Mouse (Mus musculus) lung, embryonic 15.5 days (tissue): ENCODE results near the gene D8Ertd738e. TPM values are rescaled to one million over a fixed set of nuclear protein-coding genes. Genes with fewer than 3 reads are reported as not detected.
A peak's percentile ranks its signal among the peaks of the same experiment; 100 is the strongest.

Experiments
- ATAC-seq: fragments of 200-750 bp; cut with Nextera tagmentation; 2 replicates; pipeline ENCODE4 v1.8.0; 2017; ENCODE audit warnings: moderate number of reproducible peaks, borderline replicate concordance; ENCODE audit not compliant: low FRiP score, low TSS enrichment; ENCODE audit errors: extremely low read depth
- H3K27ac ChIP-seq: fragments of 300-500 bp; sonication (generic); 2 replicates; pipeline ENCODE4 v1.5.1; 2015; ENCODE audit warnings: moderate library complexity, mild to moderate bottlenecking, inconsistent platforms
- H3K27me3 ChIP-seq: fragments of 300-500 bp; sonication (generic); 2 replicates; pipeline ENCODE4 v1.6.1; 2015; ENCODE audit warnings: inconsistent platforms
- H3K36me3 ChIP-seq: fragments of 300-500 bp; sonication (generic); 2 replicates; pipeline ENCODE4 v1.6.1; 2015; ENCODE audit warnings: inconsistent platforms
- H3K4me1 ChIP-seq: fragments of 300-500 bp; sonication (generic); 2 replicates; pipeline ENCODE4 v1.6.1; 2015; ENCODE audit warnings: inconsistent platforms
- H3K4me2 ChIP-seq: fragments of 300-500 bp; sonication (generic); 2 replicates; pipeline ENCODE4 v1.6.1; 2015; ENCODE audit warnings: inconsistent platforms, mild to moderate bottlenecking, moderate library complexity
- H3K4me3 ChIP-seq: fragments of 300-500 bp; sonication (generic); 2 replicates; pipeline ENCODE4 v1.5.1; 2015; ENCODE audit warnings: mild to moderate bottlenecking, inconsistent platforms
- H3K9ac ChIP-seq: fragments of 300-500 bp; sonication (generic); 2 replicates; pipeline ENCODE4 v1.6.1; 2015; ENCODE audit warnings: inconsistent platforms
- H3K9me3 ChIP-seq: fragments of 300-500 bp; sonication (generic); 2 replicates; pipeline ENCODE4 v1.6.1; 2016; ENCODE audit warnings: inconsistent platforms
- WGBS: fragments of 180-500 bp; shearing (Covaris S2); methylation state at CpG from one replicate; pipeline ENCODE4 v1.1.7; 2015; 5-methylcytosine and 5-hydroxymethylcytosine counted together
- polyA plus RNA-seq: library from polyadenylated mRNA; unstranded; fragments of >200 nt; fragmentation: Nextera tagmentation; extraction: Ambion mirVana; gene quantifications from 2 replicates; pipeline ENCODE4 v1.2.1, GENCODE M21; 2015

D8Ertd738e gene
- polyA plus RNA-seq, 1 experiment from 2014 or later, result 320 TPM

DNA sequence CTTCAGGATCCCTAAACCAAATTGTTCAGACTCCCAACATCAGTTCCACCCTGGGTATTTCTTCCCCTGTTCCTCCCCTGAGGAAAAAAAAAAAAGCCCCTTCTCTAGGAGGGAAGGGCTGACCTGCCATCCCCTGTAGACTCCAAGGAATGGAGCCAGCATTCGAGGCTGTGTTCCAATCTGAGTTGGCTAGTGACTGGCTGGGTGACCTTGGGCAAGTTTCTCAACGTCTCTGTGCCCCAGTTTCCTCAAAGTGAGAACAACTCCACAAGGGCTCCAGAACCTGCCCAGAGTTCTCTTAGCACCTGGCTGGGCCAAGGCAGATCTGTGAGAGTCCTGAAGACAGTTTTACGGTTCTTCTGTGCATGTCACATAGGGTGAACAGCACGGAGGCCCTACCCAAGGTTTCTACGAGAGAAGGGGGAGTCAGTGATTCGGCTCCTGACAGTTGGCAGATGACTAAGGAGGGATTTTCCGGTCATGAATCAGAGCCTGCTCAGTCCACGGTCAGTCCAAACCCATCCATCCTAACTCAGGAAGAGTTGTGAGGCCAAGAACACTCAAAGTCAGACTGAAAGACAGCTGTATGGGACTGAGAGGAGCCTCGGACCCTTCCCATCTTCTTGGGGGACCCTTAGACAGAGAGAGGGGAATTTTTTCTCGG is 13.6 kb downstream of the D8Ertd738e start:
- Histone ChIP-seq H3K36me3 (peaks cover 22% of the 10 kb centered on the region; the same call in 1 of the 2 replicates), H3K27ac (peak overlapping the region; percentile 64), H3K9me3 (no peaks in the 10 kb centered on the region), H3K9ac (peak overlapping the region; percentile 91), H3K27me3 (no peaks in the 10 kb centered on the region), H3K4me2 (peak overlapping the region; percentile 78), H3K4me3 (peak overlapping the region; percentile 85), H3K4me1 (peaks cover 20% of the 10 kb centered on the region)
- ATAC-seq, result no peak
- 17% methylated on average over 10 of the region's 10 CpGs for WGBS

DNA sequence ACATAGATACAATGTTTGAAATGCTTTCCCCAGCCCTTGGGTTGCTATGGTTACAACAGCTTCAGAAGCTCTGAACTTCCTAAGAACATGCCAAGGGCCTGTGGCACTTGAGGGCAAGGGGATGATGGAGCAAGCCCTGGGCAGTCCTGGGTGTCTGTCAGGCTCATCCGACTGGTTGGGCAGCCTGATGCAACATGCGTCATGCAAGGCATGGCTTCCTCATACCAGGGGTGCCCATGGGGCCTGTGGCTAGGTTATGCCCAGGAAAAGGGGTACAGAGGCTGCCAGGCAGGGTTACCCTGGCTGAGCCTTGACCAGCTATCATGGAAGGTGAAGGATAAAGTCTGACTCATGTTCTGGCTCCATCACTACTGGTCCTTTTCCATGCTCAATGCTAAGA is 16.5 kb downstream of the D8Ertd738e start:
- Histone ChIP-seq H3K4me3 (no peak overlapping the region), H3K9ac (no peak overlapping the region), H3K27ac (no peak overlapping the region), H3K36me3 (peaks cover 49% of the 10 kb centered on the region), H3K9me3 (no peaks in the 10 kb centered on the region), H3K27me3 (no peaks in the 10 kb centered on the region), H3K4me2 (no peak overlapping the region), H3K4me1 (peaks cover 19% of the 10 kb centered on the region)
- ATAC-seq, result no peak
- 79% methylated on average over 2 of the region's 2 CpGs for WGBS

DNA sequence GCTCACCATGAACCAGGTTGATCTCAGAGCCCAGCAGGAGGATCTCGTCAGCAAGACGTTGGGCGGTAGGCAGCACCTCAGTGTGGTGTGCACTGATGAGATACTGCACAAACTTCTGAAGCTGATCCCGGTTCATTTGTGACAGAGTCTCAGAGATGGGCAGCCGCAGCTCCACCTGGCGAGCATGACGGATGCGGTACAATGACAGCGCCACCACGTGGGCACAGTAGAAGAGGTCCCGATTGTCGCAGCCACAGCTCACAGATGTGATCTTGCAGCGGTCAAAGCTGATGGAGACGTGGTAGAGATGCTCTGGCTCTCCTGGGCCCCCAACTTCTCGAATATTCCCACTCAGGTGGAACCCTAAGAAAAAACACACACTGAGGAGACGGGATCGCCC is 18.8 kb downstream of the D8Ertd738e start:
- Histone ChIP-seq H3K4me1 (peaks cover 7% of the 10 kb centered on the region), H3K9ac (no peak overlapping the region), H3K4me3 (no peak overlapping the region), H3K9me3 (no peaks in the 10 kb centered on the region), H3K27me3 (no peaks in the 10 kb centered on the region), H3K36me3 (peaks cover 73% of the 10 kb centered on the region), H3K27ac (no peak overlapping the region), H3K4me2 (no peak overlapping the region)
- ATAC-seq, result no peak
- 73% methylated on average over 17 of the region's 17 CpGs for whole genome bisulfite sequencing

DNA sequence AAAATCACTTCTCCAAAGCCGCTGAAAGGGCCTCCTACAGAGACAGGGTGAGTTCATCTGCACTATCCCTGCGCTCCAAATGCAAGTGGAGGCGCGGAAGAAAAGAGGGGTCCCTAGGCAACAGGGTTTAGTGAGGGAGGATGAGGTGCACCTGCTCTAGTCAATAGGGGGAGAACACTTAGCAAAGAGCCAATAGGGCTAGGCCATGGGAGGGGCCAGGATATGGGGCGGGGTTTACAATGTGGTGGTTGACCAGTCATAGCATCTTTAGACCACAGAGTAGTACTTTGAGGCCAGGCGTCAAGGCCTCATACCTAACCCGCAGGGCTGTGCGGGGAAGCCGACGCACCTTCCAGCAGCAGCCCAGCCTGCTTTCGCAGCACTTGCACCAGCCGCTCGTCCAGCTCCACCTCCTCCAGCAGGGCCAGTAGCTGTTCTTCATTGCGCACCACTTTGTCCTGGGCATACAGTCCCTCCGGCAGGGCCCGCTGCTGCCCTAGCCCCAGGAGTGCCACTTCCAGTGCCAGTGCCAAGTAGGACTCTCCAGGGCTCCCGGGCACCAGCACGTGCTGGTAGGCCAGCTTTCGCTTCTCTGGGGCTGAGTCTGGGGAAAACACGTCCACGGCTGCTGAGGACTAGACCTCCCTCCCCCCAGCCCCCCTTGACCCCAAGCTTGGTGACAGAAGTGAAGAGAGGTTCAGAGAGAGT is 26.0 kb downstream of the D8Ertd738e start:
- H3K36me3 ChIP-seq, result peaks cover 93% of the 10 kb centered on the region
- 82% methylated on average over 21 of the region's 21 CpGs for WGBS

DNA sequence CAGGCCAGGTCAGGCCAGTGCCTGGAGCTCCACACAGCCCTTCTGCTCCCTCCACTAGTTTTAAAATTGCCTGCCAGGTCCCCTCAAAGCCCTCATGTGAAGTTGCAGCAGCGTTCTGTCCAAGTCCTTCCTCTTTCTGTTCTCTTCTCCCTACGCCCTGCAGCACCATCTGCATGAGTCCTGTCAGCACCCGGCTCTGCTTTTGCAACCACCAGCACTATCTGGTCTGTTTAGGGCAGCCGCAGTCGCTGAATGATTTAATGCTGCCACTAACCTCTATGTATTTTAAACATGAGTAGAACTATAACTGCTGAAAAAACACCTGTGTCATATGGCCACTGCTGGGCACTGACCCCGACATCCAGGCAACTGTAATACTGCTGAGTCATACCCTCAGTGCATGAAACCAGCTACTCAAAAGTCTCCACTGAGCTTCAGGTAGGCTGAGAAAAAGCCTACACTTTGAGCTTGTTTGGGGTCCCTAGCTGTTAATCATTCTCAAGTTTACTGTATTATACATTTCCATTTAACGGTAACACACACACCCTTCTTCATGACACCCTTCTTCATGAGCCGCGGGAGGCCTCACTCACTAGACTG is 26.9 kb downstream of the D8Ertd738e start:
- no peak for ATAC-seq
- Histone ChIP-seq H3K36me3 (peaks cover 93% of the 10 kb centered on the region), H3K4me3 (no peak overlapping the region), H3K27me3 (no peaks in the 10 kb centered on the region), H3K4me1 (no peaks in the 10 kb centered on the region), H3K9me3 (no peaks in the 10 kb centered on the region), H3K4me2 (no peak overlapping the region), H3K9ac (no peak overlapping the region), H3K27ac (no peak overlapping the region)
- WGBS, result 88% methylated on average over 9 of the region's 9 CpGs

More for the DNA sequence above, 26.0 kb downstream of the D8Ertd738e start:
- Histone ChIP-seq H3K4me3 (no peak overlapping the region), H3K27me3 (no peaks in the 10 kb centered on the region), H3K27ac (no peak overlapping the region), H3K9ac (no peak overlapping the region), H3K4me2 (no peak overlapping the region), H3K4me1 (no peaks in the 10 kb centered on the region), H3K9me3 (no peaks in the 10 kb centered on the region)
- ATAC-seq, result no peak

DNA sequence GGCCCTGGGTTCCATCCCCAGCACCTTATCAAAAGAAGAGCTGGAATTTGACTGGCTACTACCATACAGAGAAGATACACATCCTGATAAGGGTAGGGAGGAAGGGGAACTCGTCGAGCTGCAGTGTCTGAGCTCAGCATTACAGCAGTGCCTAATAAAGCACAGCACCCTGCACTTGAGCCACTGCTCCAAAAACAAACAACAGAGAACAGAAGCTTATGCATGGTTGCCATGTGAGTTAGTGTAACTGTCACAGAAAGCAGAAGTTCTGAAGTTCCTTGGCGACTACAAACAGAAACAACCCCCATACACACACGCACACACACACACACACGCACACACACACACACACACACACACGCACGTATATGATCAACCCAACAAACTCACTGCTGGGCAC is 29.4 kb downstream of the D8Ertd738e start:
- 66% methylated on average over 7 of the region's 7 CpGs for WGBS
- Histone ChIP-seq H3K9me3 (no peaks in the 10 kb centered on the region), H3K36me3 (peaks cover 84% of the 10 kb centered on the region), H3K27me3 (no peaks in the 10 kb centered on the region), H3K4me2 (no peak overlapping the region), H3K4me3 (no peak overlapping the region), H3K9ac (no peak overlapping the region), H3K4me1 (no peaks in the 10 kb centered on the region), H3K27ac (no peak overlapping the region)
- no peak for ATAC-seq

DNA sequence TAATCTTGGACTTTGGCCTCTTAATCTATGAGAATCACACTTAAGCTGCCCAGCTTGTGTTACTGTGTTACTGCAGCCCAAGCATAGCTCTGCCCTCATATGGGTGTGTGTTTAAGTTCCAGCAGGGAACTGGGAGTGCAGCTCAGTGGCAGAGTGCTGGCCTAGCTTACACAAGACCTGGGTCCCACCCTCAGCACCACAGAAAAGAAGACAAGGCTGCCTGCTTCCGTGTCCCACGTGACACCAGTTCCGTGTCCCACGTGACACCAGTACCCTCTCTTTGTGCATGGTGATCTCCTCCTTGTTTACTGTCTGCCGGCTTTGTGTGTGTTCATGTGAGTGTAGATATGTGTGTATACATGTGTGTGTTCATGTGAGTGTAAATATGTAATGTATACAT is 31.4 kb downstream of the D8Ertd738e start:
- no peaks in the 10 kb centered on the region for H3K9me3 ChIP-seq
- no peak overlapping the region for H3K9ac ChIP-seq
- no peak for ATAC-seq
- 80% methylated on average over 5 of the region's 5 CpGs for WGBS
- H3K36me3 ChIP-seq, result peaks cover 82% of the 10 kb centered on the region
- no peak overlapping the region for H3K4me2 ChIP-seq
- no peak overlapping the region for H3K27ac ChIP-seq
- no peak overlapping the region for H3K4me3 ChIP-seq
- no peaks in the 10 kb centered on the region for H3K4me1 ChIP-seq
- no peaks in the 10 kb centered on the region for H3K27me3 ChIP-seq

- 94% methylated on average over 11 of the region's 11 CpGs for WGBS
- ATAC-seq, result no peak
- peaks cover 81% of the 10 kb centered on the region for H3K36me3 ChIP-seq
- H3K9me3 ChIP-seq, result no peaks in the 10 kb centered on the region
- H3K9ac ChIP-seq, result no peak overlapping the region
- no peak overlapping the region for H3K27ac ChIP-seq
- H3K27me3 ChIP-seq, result no peaks in the 10 kb centered on the region
- no peaks in the 10 kb centered on the region for H3K4me1 ChIP-seq
- H3K4me2 ChIP-seq, result no peak overlapping the region
- H3K4me3 ChIP-seq, result no peak overlapping the region
These were observed 32.3 kb downstream of the D8Ertd738e start for GRCm38 (mm10) chr8:84217206-84217605.

GRCm38 (mm10) chr8:84213277-84213676 is 36.2 kb downstream of the D8Ertd738e start:
- no peak for ATAC-seq
- H3K4me2 ChIP-seq, result no peak overlapping the region
- no peaks in the 10 kb centered on the region for H3K27me3 ChIP-seq
- no peak overlapping the region for H3K9ac ChIP-seq
- H3K4me3 ChIP-seq, result no peak overlapping the region
- H3K4me1 ChIP-seq, result peaks cover 7% of the 10 kb centered on the region
- H3K36me3 ChIP-seq, result peaks cover 82% of the 10 kb centered on the region
- H3K9me3 ChIP-seq, result no peaks in the 10 kb centered on the region
- H3K27ac ChIP-seq, result no peak overlapping the region
- 88% methylated on average over 4 of the region's 4 CpGs for WGBS

- Histone ChIP-seq H3K36me3 (peaks cover 71% of the 10 kb centered on the region), H3K9ac (no peak overlapping the region), H3K4me3 (no peak overlapping the region), H3K27me3 (no peaks in the 10 kb centered on the region), H3K9me3 (no peaks in the 10 kb centered on the region), H3K4me2 (no peak overlapping the region), H3K27ac (no peak overlapping the region), H3K4me1 (peaks cover 15% of the 10 kb centered on the region)
- 89% methylated on average over 31 of the region's 31 CpGs for WGBS
- ATAC-seq, result no peak
These were observed 37.5 kb downstream of the D8Ertd738e start for GRCm38 (mm10) chr8:84211881-84212563.

DNA sequence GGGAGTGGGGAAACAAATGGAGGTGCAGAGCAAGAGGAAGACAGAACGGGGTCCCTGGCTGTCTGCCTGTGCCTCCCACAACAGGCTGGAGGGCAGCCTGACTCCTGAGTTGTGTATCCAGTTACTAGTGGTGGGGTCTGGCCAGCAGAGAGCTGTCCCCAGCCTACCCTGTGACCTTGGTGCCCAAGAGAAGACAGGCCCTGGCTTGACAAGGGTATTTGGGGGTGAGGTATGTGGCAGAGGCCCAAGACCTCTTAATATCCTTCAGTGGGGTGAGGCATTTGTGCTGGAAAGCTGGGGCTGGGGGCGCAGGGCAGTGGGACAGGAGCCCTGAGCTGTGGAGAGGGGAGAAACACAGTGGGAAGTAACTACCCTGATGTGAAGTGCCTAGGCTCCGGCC is 38.3 kb downstream of the D8Ertd738e start:
- no peak overlapping the region for H3K27ac ChIP-seq
- H3K27me3 ChIP-seq, result no peaks in the 10 kb centered on the region
- H3K4me2 ChIP-seq, result no peak overlapping the region
- peaks cover 71% of the 10 kb centered on the region for H3K36me3 ChIP-seq
- no peak overlapping the region for H3K9ac ChIP-seq
- no peaks in the 10 kb centered on the region for H3K9me3 ChIP-seq
- ATAC-seq, result no peak
- peaks cover 15% of the 10 kb centered on the region for H3K4me1 ChIP-seq
- H3K4me3 ChIP-seq, result no peak overlapping the region
- WGBS, result 84% methylated on average over 3 of the region's 3 CpGs
